Mouse (Mus musculus): ENCODE data around the gene Gtf2ird1. TPM values are rescaled to one million over a fixed set of nuclear protein-coding genes. Genes with fewer than 3 reads are reported as not detected.

The Gtf2ird1 gene
- polyA plus RNA-seq, 1 experiment, result 94.2 TPM

DNA sequence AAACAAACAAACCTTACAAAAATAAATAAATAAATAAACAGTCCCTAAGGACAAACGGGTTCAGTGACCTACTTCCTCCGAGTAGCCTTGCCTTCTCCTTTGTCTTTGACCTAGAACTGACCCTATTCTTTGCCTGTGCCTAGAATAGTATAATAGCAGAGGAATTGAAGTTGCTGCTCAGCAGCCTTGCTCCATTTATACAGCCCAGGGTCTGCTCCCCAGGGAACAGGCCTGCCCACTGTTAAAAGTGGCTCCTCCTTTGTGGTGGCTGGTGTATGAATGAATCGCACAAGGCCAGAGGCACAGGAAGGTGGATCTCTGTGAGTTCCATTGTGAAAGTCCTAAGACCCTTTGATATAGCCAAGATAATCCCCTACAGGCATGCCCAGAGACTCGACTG lies 127.2 kb downstream of the Gtf2ird1 start:
- no peak overlapping the region for H3K4me3 ChIP-seq (ENCODE audit: low read depth, low read length)
- peaks cover 11% of the 10 kb centered on the region for H3K4me1 ChIP-seq (ENCODE audit: control insufficient read depth, insufficient read depth, low read length)
- H3K9me3 ChIP-seq (replicated peaks; ENCODE audit: control insufficient read depth, insufficient read depth, low read length, poor library complexity, severe bottlenecking), result no peaks in the 10 kb centered on the region
- H3K27ac ChIP-seq (ENCODE audit: insufficient read depth, low read length), result peak overlapping the region; percentile 34
- peak; percentile 88 for TF ChIP-seq EP300 (IDR thresholded peaks at IDR 0.05; ENCODE audit: insufficient read depth, low read depth, low read length)
- no peak for TF ChIP-seq POLR2A (IDR thresholded peaks at IDR 0.05; ENCODE audit: insufficient read depth, low read length)
- no peak for TF ChIP-seq CTCF (IDR thresholded peaks at IDR 0.05; ENCODE audit: low read depth, low read length)
- no peaks in the 10 kb centered on the region for H3K36me3 ChIP-seq (ENCODE audit: control insufficient read depth, insufficient read depth, low read length, poor library complexity, severe bottlenecking)
- no peak overlapping the region for H3K9ac ChIP-seq (ENCODE audit: low read depth, poor library complexity, severe bottlenecking)
- H3K27me3 ChIP-seq (ENCODE audit: control insufficient read depth, insufficient read depth, low read length, poor library complexity, severe bottlenecking), result no peaks in the 10 kb centered on the region

DNA sequence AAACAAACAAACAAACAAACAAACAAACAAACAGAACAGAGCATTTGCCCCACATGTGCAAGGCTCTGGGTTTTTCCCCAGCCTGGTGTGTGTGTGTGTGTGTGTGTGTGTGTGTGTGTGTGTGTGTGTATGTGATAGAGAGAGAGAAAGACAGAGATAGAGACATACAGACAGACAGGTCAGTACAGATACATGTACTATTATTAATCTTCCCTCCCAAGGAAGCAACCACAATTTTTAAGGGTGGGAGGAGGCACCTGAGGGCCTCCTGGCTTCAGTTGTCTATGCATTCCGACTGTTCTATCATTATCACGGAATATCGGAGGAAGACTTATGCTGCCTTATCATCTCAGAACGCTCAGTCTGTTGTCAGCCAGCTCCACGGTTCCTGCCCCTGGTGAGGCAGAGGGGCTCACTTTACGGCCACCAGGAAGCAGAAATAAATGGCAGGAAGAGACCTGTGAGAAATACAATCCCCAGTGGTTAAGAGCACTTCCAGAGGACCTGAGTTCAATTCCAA lies 128.0 kb downstream of the Gtf2ird1 start:
- H3K4me1 ChIP-seq (ENCODE audit: control insufficient read depth, insufficient read depth, low read length), result peaks cover 11% of the 10 kb centered on the region
- H3K9ac ChIP-seq (ENCODE audit: low read depth, poor library complexity, severe bottlenecking), result no peak overlapping the region
- no peaks in the 10 kb centered on the region for H3K9me3 ChIP-seq (replicated peaks; ENCODE audit: control insufficient read depth, insufficient read depth, low read length, poor library complexity, severe bottlenecking)
- no peaks in the 10 kb centered on the region for H3K36me3 ChIP-seq (ENCODE audit: control insufficient read depth, insufficient read depth, low read length, poor library complexity, severe bottlenecking)
- no peak overlapping the region for H3K4me3 ChIP-seq (ENCODE audit: low read depth, low read length)
- TF ChIP-seq EP300 (IDR thresholded peaks at IDR 0.05; ENCODE audit: insufficient read depth, low read depth, low read length) (no peak), CTCF (IDR thresholded peaks at IDR 0.05; ENCODE audit: low read depth, low read length) (no peak), POLR2A (IDR thresholded peaks at IDR 0.05; ENCODE audit: insufficient read depth, low read length) (no peak)
- H3K27ac ChIP-seq (ENCODE audit: insufficient read depth, low read length), result peak overlapping the region; percentile 34
- H3K27me3 ChIP-seq (ENCODE audit: control insufficient read depth, insufficient read depth, low read length, poor library complexity, severe bottlenecking), result no peaks in the 10 kb centered on the region

DNA sequence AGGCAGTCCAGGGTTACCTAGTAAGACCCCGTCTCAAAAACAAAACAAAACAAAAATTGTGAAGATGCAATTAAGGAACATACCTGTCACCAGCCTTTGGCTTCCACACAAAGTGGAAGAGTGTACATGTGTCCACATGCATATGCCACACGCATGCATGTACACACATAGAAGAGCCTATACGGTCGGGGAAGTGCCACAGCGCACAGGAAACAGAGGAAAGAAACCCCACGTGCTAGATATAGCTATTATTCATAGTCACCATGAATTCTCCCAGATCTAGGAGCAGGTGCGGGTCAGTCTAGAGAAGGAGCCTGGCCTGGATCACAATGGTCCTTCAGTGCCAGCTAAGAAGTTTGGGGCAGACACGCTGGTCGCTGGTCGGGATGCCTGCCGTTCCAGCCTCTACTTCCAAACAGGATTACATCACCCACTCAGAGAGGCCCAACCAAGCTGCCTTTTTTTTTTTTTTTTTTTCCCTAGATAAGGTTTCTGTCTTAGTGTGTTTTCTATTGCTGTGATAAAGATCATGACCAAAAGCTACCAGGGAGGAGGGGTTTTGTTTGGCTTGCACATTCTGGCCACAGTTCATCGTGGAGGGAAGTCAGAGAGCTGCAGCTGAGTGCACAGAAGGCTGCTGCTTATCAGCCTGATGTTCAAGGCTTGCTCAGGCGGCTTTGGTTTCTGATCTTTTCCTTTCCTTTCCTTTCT lies 130.5 kb downstream of the Gtf2ird1 start:
- Histone ChIP-seq H3K9ac (ENCODE audit: low read depth, poor library complexity, severe bottlenecking) (peak overlapping the region; percentile 19; the same call in 1 of the 2 replicates), H3K27me3 (ENCODE audit: control insufficient read depth, insufficient read depth, low read length, poor library complexity, severe bottlenecking) (no peaks in the 10 kb centered on the region), H3K4me1 (ENCODE audit: control insufficient read depth, insufficient read depth, low read length) (peaks cover 8% of the 10 kb centered on the region), H3K9me3 (replicated peaks; ENCODE audit: control insufficient read depth, insufficient read depth, low read length, poor library complexity, severe bottlenecking) (no peaks in the 10 kb centered on the region), H3K36me3 (ENCODE audit: control insufficient read depth, insufficient read depth, low read length, poor library complexity, severe bottlenecking) (no peaks in the 10 kb centered on the region), H3K27ac (ENCODE audit: insufficient read depth, low read length) (no peak overlapping the region), H3K4me3 (ENCODE audit: low read depth, low read length) (peak overlapping the region; percentile 25)
- TF ChIP-seq CTCF (IDR thresholded peaks at IDR 0.05; ENCODE audit: low read depth, low read length) (no peak), EP300 (IDR thresholded peaks at IDR 0.05; ENCODE audit: insufficient read depth, low read depth, low read length) (no peak), POLR2A (IDR thresholded peaks at IDR 0.05; ENCODE audit: insufficient read depth, low read length) (no peak)

DNA sequence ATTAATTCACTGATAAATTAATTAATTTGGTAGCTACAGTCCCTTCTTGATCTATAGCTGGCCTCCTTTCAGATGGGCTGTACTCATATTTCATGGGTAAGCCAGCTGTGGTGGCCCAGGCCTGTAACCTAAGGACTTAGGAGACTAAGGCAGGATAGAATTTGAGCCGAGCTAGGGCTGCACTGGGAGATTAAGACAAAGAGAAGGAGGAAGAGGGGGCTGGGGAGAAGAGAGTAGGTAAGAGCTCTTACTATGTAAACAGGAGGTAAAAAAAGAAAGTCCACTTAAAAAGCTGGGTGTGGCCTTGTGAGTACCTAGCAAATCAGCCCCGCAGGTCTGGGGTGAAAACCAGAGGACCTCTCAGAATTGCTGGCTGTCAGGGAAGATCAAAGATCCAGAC lies 132.6 kb downstream of the Gtf2ird1 start:
- Histone ChIP-seq H3K9me3 (replicated peaks; ENCODE audit: control insufficient read depth, insufficient read depth, low read length, poor library complexity, severe bottlenecking) (no peaks in the 10 kb centered on the region), H3K9ac (ENCODE audit: low read depth, poor library complexity, severe bottlenecking) (no peak overlapping the region), H3K4me1 (ENCODE audit: control insufficient read depth, insufficient read depth, low read length) (peaks cover 2% of the 10 kb centered on the region), H3K27ac (ENCODE audit: insufficient read depth, low read length) (peak overlapping the region; percentile 29), H3K4me3 (ENCODE audit: low read depth, low read length) (no peak overlapping the region), H3K36me3 (ENCODE audit: control insufficient read depth, insufficient read depth, low read length, poor library complexity, severe bottlenecking) (no peaks in the 10 kb centered on the region), H3K27me3 (ENCODE audit: control insufficient read depth, insufficient read depth, low read length, poor library complexity, severe bottlenecking) (no peaks in the 10 kb centered on the region)
- TF ChIP-seq CTCF (IDR thresholded peaks at IDR 0.05; ENCODE audit: low read depth, low read length) (no peak), EP300 (IDR thresholded peaks at IDR 0.05; ENCODE audit: insufficient read depth, low read depth, low read length) (no peak), POLR2A (IDR thresholded peaks at IDR 0.05; ENCODE audit: insufficient read depth, low read length) (no peak)

DNA sequence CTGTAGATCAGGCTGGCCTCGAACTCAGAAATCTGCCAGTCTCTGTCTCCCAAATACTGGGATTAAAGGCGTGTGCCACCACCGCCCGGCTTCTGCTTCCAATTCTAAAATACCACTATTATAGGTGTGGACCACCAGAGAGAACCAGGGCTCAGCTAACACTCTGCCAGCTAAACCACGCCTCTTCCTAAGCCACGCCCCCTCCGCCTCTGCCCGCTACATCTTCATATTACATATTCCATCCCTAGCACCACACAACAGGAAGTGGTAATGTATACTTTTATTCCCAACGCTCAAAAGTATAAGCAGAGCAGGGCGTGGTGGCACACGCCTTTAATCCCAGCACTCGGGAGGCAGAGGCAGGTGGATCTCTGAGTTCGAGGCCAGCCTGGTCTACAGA lies 133.2 kb downstream of the Gtf2ird1 start:
- H3K27ac ChIP-seq (ENCODE audit: insufficient read depth, low read length), result peak overlapping the region; percentile 11
- TF ChIP-seq CTCF (IDR thresholded peaks at IDR 0.05; ENCODE audit: low read depth, low read length) (no peak), POLR2A (IDR thresholded peaks at IDR 0.05; ENCODE audit: insufficient read depth, low read length) (no peak), EP300 (IDR thresholded peaks at IDR 0.05; ENCODE audit: insufficient read depth, low read depth, low read length) (no peak)
- H3K9me3 ChIP-seq (replicated peaks; ENCODE audit: control insufficient read depth, insufficient read depth, low read length, poor library complexity, severe bottlenecking), result no peaks in the 10 kb centered on the region
- H3K4me3 ChIP-seq (ENCODE audit: low read depth, low read length), result no peak overlapping the region
- H3K27me3 ChIP-seq (ENCODE audit: control insufficient read depth, insufficient read depth, low read length, poor library complexity, severe bottlenecking), result no peaks in the 10 kb centered on the region
- no peaks in the 10 kb centered on the region for H3K4me1 ChIP-seq (ENCODE audit: control insufficient read depth, insufficient read depth, low read length)
- no peak overlapping the region for H3K9ac ChIP-seq (ENCODE audit: low read depth, poor library complexity, severe bottlenecking)
- no peaks in the 10 kb centered on the region for H3K36me3 ChIP-seq (ENCODE audit: control insufficient read depth, insufficient read depth, low read length, poor library complexity, severe bottlenecking)

DNA sequence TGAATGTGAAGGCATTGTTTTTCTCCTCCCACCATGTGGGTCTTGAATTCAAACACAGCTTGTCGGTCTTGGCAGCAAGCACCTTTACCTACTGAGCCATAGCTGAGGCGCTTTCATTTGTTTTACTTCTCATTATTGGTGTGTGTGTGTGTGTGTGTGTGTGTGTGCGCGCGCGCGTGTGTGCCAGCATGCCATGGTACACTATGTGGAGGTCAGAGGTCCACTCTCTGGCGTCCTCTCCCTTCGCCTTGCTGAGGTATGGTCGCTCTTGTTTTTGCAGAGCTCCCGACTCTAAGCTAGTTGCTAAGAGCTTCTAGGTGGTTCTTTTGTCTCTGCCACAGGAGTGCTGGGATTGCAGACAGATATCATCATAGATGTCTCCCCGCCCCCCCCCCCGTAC lies 134.2 kb downstream of the Gtf2ird1 start:
- no peak overlapping the region for H3K4me3 ChIP-seq (ENCODE audit: low read depth, low read length)
- no peak overlapping the region for H3K9ac ChIP-seq (ENCODE audit: low read depth, poor library complexity, severe bottlenecking)
- no peaks in the 10 kb centered on the region for H3K27me3 ChIP-seq (ENCODE audit: control insufficient read depth, insufficient read depth, low read length, poor library complexity, severe bottlenecking)
- no peak overlapping the region for H3K27ac ChIP-seq (ENCODE audit: insufficient read depth, low read length)
- H3K36me3 ChIP-seq (ENCODE audit: control insufficient read depth, insufficient read depth, low read length, poor library complexity, severe bottlenecking), result no peaks in the 10 kb centered on the region
- no peak for TF ChIP-seq EP300 (IDR thresholded peaks at IDR 0.05; ENCODE audit: insufficient read depth, low read depth, low read length)
- no peak for TF ChIP-seq POLR2A (IDR thresholded peaks at IDR 0.05; ENCODE audit: insufficient read depth, low read length)
- no peak for TF ChIP-seq CTCF (IDR thresholded peaks at IDR 0.05; ENCODE audit: low read depth, low read length)
- H3K4me1 ChIP-seq (ENCODE audit: control insufficient read depth, insufficient read depth, low read length), result no peaks in the 10 kb centered on the region
- H3K9me3 ChIP-seq (replicated peaks; ENCODE audit: control insufficient read depth, insufficient read depth, low read length, poor library complexity, severe bottlenecking), result no peaks in the 10 kb centered on the region

Data from ES-Bruce4 (cell line).